Mouse (Mus musculus): ENCODE measurements around the gene Rplp0. TPM values are rescaled to one million over a fixed set of nuclear protein-coding genes. Genes with fewer than 3 reads are reported as not detected.

Gene Rplp0
- 1,183 and 1,268 TPM in 2 replicates for polyA plus RNA-seq (2014; fragmentation: Nextera tagmentation; extraction: Ambion mirVana)

DNA sequence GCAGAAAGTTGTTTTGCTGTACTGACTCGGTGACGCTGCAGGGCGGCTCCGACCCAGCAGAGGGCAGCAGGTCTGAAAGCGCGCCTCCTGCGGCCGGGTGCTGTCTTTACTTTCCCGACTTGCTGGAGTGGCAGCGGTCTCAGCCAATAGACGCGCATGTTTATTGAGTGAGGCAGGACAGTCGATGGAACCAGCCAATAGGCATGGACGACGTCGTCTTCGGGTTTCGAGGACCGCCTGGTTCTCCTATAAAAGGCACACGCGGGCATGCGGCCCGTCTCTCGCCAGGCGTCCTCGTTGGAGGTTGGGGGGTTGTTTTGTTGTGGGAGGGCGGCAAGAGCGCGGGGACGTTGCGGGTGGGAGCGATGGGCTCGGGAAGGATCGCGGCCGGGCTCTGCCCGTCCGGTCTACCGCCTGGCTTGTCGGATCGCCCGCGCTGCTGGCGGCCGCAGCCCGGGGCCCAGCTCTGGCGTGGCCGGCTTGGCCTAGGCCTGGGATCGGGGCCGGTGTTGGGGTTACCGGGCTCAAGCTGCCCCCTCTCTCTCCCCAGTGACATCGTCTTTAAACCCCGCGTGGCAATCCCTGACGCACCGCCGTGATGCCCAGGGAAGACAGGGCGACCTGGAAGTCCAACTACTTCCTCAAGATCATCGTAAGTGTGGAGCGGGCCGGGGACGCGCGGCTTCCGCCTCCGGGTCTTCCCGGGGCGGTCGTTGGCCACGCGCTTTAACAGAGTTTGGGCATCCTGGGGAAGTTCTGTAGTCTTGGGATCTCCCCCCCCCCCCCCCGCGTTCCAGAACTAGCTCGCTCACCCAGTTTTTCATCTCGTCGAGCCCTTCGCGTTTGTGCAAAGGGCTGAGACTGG is at the start of gene Rplp0:
TSS of gene Rplp0 (plus strand) at position 231 of the 865 bp plus-strand sequence.
- Histone ChIP-seq H3K4me1 (ENCODE audit: control insufficient read depth in 2 of 2, insufficient read depth in 2 of 2, low read length in 2 of 2) (peaks cover 6 to 11% of the 10 kb centered on the region in 2 experiments), H3K36me3 (ENCODE audit: control insufficient read depth, insufficient read depth, low read length) (peaks cover 49% of the 10 kb centered on the region), H3K9ac (ENCODE audit: low read length) (peak within 1 kb of the TSS; percentile 98), H3K27me3 (ENCODE audit: control insufficient read depth, insufficient read depth, low read length) (no peaks in the 10 kb centered on the region), H3K4me2 (ENCODE audit: low read length) (peak within 1 kb of the TSS; percentile 90), H3K27ac (replicated peaks in 1 of 2; ENCODE audit: control insufficient read depth in 1 of 2, insufficient read depth in 1 of 2, low read depth in 2 of 2, low read length in 2 of 2) (peak within 1 kb of the TSS; percentile 78 to 81), H3K9me3 (ENCODE audit: control insufficient read depth, low read length) (no peaks in the 10 kb centered on the region), H3K4me3 (ENCODE audit: control insufficient read depth in 1 of 2, insufficient read depth in 1 of 2, low read depth in 1 of 2, low read length in 2 of 2) (peak within 1 kb of the TSS; percentile 92 to 100)
- WGBS: under 1% methylated on average over 77 of the region's 78 CpGs
- peak; percentile 97 for ATAC-seq (ENCODE audit: insufficient number of reproducible peaks, insufficient read depth, low FRiP score, low read depth)

GRCm38 (mm10) chr5:115509790-115510689 is 49.2 kb upstream of the Rplp0 start:
- peaks cover 37 to 50% of the 10 kb centered on the region in 2 experiments for H3K4me1 ChIP-seq (ENCODE audit: control insufficient read depth in 2 of 2, insufficient read depth in 2 of 2, low read length in 2 of 2)
- H3K27me3 ChIP-seq (ENCODE audit: control insufficient read depth, insufficient read depth, low read length): no peaks in the 10 kb centered on the region
- no peaks in the 10 kb centered on the region; the same call in 1 of the 2 replicates for H3K36me3 ChIP-seq (ENCODE audit: control insufficient read depth, insufficient read depth, low read length)
- 70% methylated on average over 15 of the region's 15 CpGs for WGBS
- peak overlapping the region; percentile 56 for H3K9ac ChIP-seq (ENCODE audit: low read length)
- H3K4me3 ChIP-seq (ENCODE audit: control insufficient read depth in 1 of 2, insufficient read depth in 1 of 2, low read depth in 1 of 2, low read length in 2 of 2): peak overlapping the region; percentile 96 to 98
- ATAC-seq (ENCODE audit: insufficient number of reproducible peaks, insufficient read depth, low FRiP score, low read depth): no peak
- H3K27ac ChIP-seq (replicated peaks in 1 of 2; ENCODE audit: control insufficient read depth in 1 of 2, insufficient read depth in 1 of 2, low read depth in 2 of 2, low read length in 2 of 2): peak overlapping the region; percentile 59 to 73
- no peaks in the 10 kb centered on the region for H3K9me3 ChIP-seq (ENCODE audit: control insufficient read depth, low read length)
- H3K4me2 ChIP-seq (ENCODE audit: low read length): peak overlapping the region; percentile 90

- no peak for ATAC-seq (ENCODE audit: insufficient number of reproducible peaks, insufficient read depth, low FRiP score, low read depth)
- peaks cover 41 to 60% of the 10 kb centered on the region in 2 experiments for H3K4me1 ChIP-seq (ENCODE audit: control insufficient read depth in 2 of 2, insufficient read depth in 2 of 2, low read length in 2 of 2)
Measured at GRCm38 (mm10) chr5:115512375-115512774, 46.9 kb upstream of the Rplp0 start.

DNA sequence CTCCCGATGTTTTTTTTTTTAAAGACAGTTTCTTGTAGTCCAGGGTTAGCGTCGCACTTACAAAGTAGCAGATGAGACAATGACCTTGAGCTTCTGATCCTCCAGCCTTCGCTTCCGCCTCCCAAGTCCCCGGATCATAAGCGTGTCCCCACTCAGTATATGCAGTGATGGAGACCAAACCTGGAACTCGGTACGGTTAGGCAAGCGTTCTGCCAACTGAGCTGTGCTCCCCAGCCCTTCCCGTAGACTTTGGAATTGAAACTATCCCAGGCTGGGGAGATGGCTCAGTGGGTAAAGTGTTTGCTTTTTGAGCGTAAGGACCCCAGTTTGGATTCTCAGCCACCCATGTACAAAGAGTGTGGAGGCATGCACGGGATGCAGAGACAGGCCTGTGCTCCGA is 46.0 kb upstream of the Rplp0 start:
- 95% methylated on average over 14 of the region's 14 CpGs for WGBS
- Histone ChIP-seq H3K4me3 (ENCODE audit: control insufficient read depth in 1 of 2, insufficient read depth in 1 of 2, low read depth in 1 of 2, low read length in 2 of 2) (no peak overlapping the region), H3K9me3 (ENCODE audit: control insufficient read depth, low read length) (no peaks in the 10 kb centered on the region), H3K4me1 (ENCODE audit: control insufficient read depth in 2 of 2, insufficient read depth in 2 of 2, low read length in 2 of 2) (peaks cover 34 to 51% of the 10 kb centered on the region in 2 experiments), H3K36me3 (ENCODE audit: control insufficient read depth, insufficient read depth, low read length) (peaks cover 3% of the 10 kb centered on the region; the same call in 1 of the 2 replicates), H3K9ac (ENCODE audit: low read length) (no peak overlapping the region), H3K27me3 (ENCODE audit: control insufficient read depth, insufficient read depth, low read length) (no peaks in the 10 kb centered on the region), H3K27ac (replicated peaks in 1 of 2; ENCODE audit: control insufficient read depth in 1 of 2, insufficient read depth in 1 of 2, low read depth in 2 of 2, low read length in 2 of 2) (no peak overlapping the region), H3K4me2 (ENCODE audit: low read length) (no peak overlapping the region)
- no peak for ATAC-seq (ENCODE audit: insufficient number of reproducible peaks, insufficient read depth, low FRiP score, low read depth)

More at GRCm38 (mm10) chr5:115512375-115512774, 46.9 kb upstream of the Rplp0 start:
- H3K9me3 ChIP-seq (ENCODE audit: control insufficient read depth, low read length): no peaks in the 10 kb centered on the region
- no peak overlapping the region for H3K4me3 ChIP-seq (ENCODE audit: control insufficient read depth in 1 of 2, insufficient read depth in 1 of 2, low read depth in 1 of 2, low read length in 2 of 2)
- H3K27me3 ChIP-seq (ENCODE audit: control insufficient read depth, insufficient read depth, low read length): no peaks in the 10 kb centered on the region
- WGBS: 95% methylated on average over 7 of the region's 7 CpGs
- no peak overlapping the region for H3K4me2 ChIP-seq (ENCODE audit: low read length)
- H3K27ac ChIP-seq (replicated peaks in 1 of 2; ENCODE audit: control insufficient read depth in 1 of 2, insufficient read depth in 1 of 2, low read depth in 2 of 2, low read length in 2 of 2): no peak overlapping the region
- peaks cover under 1% of the 10 kb centered on the region; the same call in 1 of the 2 replicates for H3K36me3 ChIP-seq (ENCODE audit: control insufficient read depth, insufficient read depth, low read length)
- no peak overlapping the region for H3K9ac ChIP-seq (ENCODE audit: low read length)

DNA sequence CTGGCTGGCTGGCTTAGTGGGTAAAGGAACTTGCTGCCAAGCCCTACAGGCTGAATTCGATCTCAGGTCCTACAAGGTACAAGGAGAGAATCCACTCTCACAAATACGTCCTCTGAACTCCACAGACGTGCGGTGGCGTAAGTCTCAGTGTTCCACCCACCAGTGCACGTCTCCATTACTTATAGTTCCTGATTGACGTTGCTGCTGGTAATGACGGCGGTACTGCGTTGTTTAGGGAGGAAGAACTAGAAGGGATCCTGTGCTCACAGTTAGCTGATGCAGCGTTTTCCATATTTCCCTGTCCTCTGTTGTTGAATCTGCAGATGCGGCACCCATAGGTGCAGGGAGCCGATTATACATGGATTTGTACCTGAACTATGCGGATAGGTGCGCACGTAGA is 45.5 kb upstream of the Rplp0 start:
- peaks cover 31 to 47% of the 10 kb centered on the region in 2 experiments for H3K4me1 ChIP-seq (ENCODE audit: control insufficient read depth in 2 of 2, insufficient read depth in 2 of 2, low read length in 2 of 2)
- H3K27me3 ChIP-seq (ENCODE audit: control insufficient read depth, insufficient read depth, low read length): no peaks in the 10 kb centered on the region
- no peak overlapping the region for H3K9ac ChIP-seq (ENCODE audit: low read length)
- no peak overlapping the region for H3K4me3 ChIP-seq (ENCODE audit: control insufficient read depth in 1 of 2, insufficient read depth in 1 of 2, low read depth in 1 of 2, low read length in 2 of 2)
- 89% methylated on average over 16 of the region's 16 CpGs for WGBS
- no peaks in the 10 kb centered on the region for H3K9me3 ChIP-seq (ENCODE audit: control insufficient read depth, low read length)
- H3K36me3 ChIP-seq (ENCODE audit: control insufficient read depth, insufficient read depth, low read length): peaks cover 3% of the 10 kb centered on the region; the same call in 1 of the 2 replicates
- peak overlapping the region in 1 of 2 experiments; percentile 92; a peak in 1 of 4 replicates for H3K27ac ChIP-seq (replicated peaks in 1 of 2; ENCODE audit: control insufficient read depth in 1 of 2, insufficient read depth in 1 of 2, low read depth in 2 of 2, low read length in 2 of 2)
- ATAC-seq (ENCODE audit: insufficient number of reproducible peaks, insufficient read depth, low FRiP score, low read depth): no peak
- H3K4me2 ChIP-seq (ENCODE audit: low read length): no peak overlapping the region

DNA sequence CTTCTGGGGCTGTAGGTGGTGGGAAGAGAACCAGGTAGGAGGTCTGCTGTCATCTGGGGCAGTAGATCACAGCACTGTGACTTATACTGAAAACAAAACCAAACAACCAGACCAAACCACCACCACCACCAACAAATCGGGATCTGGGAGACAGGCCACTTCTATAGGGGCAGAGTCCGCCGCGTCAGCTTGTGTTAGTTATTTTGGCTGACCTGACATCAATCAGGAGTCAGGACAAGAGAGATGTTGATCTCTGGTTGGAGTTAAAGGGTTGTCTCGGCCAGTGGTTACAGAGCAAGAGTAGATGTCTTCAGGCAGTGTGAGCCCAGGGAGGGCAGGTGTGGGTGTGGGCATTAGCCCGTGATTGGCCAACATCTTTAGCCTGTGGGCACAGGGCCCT is 44.9 kb upstream of the Rplp0 start:
- 85% methylated on average over 6 of the region's 6 CpGs for WGBS
- Histone ChIP-seq H3K4me1 (ENCODE audit: control insufficient read depth in 2 of 2, insufficient read depth in 2 of 2, low read length in 2 of 2) (peaks cover 29 to 40% of the 10 kb centered on the region in 2 experiments), H3K9me3 (ENCODE audit: control insufficient read depth, low read length) (no peaks in the 10 kb centered on the region), H3K4me2 (ENCODE audit: low read length) (peak overlapping the region; percentile 35), H3K9ac (ENCODE audit: low read length) (peak overlapping the region; percentile 62; the same call in 1 of the 2 replicates), H3K27ac (replicated peaks in 1 of 2; ENCODE audit: control insufficient read depth in 1 of 2, insufficient read depth in 1 of 2, low read depth in 2 of 2, low read length in 2 of 2) (peak overlapping the region; percentile 58 to 92), H3K27me3 (ENCODE audit: control insufficient read depth, insufficient read depth, low read length) (no peaks in the 10 kb centered on the region), H3K36me3 (ENCODE audit: control insufficient read depth, insufficient read depth, low read length) (peaks cover 3% of the 10 kb centered on the region; the same call in 1 of the 2 replicates), H3K4me3 (ENCODE audit: control insufficient read depth in 1 of 2, insufficient read depth in 1 of 2, low read depth in 1 of 2, low read length in 2 of 2) (no peak overlapping the region)
- no peak for ATAC-seq (ENCODE audit: insufficient number of reproducible peaks, insufficient read depth, low FRiP score, low read depth)
